Mouse (Mus musculus) limb, embryonic 13.5 days (tissue): ENCODE measurements around the gene Sfrp4. TPM values are rescaled to one million over a fixed set of nuclear protein-coding genes. Genes with fewer than 3 reads are reported as not detected.
A peak's percentile ranks its signal among the peaks of the same experiment; 100 is the strongest.

Experiments used
- ATAC-seq: fragments of 200-750 bp; cut with Nextera tagmentation; 2 replicates; pipeline ENCODE4 v1.8.0; 2017; ENCODE audit warnings: low read depth, moderate number of reproducible peaks, moderate TSS enrichment; ENCODE audit not compliant: low FRiP score
- H3K27ac ChIP-seq: fragments of 300-500 bp; sonication (generic); 2 replicates; pipeline ENCODE4 v1.5.1; 2015; ENCODE audit warnings: inconsistent platforms, mild to moderate bottlenecking, moderate library complexity
- H3K27me3 ChIP-seq: fragments of 300-500 bp; sonication (generic); 2 replicates; pipeline ENCODE4 v1.6.1; 2015; ENCODE audit warnings: mild to moderate bottlenecking, inconsistent platforms
- H3K36me3 ChIP-seq: fragments of 300-500 bp; sonication (generic); 2 replicates; pipeline ENCODE4 v1.6.1; 2015; ENCODE audit warnings: inconsistent platforms, mild to moderate bottlenecking, moderate library complexity
- H3K4me1 ChIP-seq: fragments of 300-500 bp; sonication (generic); 2 replicates; pipeline ENCODE4 v1.6.1; 2015; ENCODE audit warnings: inconsistent platforms
- H3K4me2 ChIP-seq: fragments of 300-500 bp; sonication (generic); replicated peaks from 2 replicates; pipeline ENCODE4 v1.6.1; 2015; ENCODE audit warnings: inconsistent platforms, mild to moderate bottlenecking, moderate library complexity
- H3K4me3 ChIP-seq: fragments of 300-500 bp; sonication (generic); 2 replicates; pipeline ENCODE4 v1.5.1; 2015; ENCODE audit warnings: moderate library complexity, mild to moderate bottlenecking, inconsistent platforms
- H3K9ac ChIP-seq: fragments of 300-500 bp; sonication (generic); 2 replicates; pipeline ENCODE4 v1.6.1; 2015; ENCODE audit warnings: mild to moderate bottlenecking, inconsistent platforms
- H3K9me3 ChIP-seq: fragments of 300-500 bp; sonication (generic); 2 replicates; pipeline ENCODE4 v1.6.1; 2016; ENCODE audit warnings: inconsistent platforms
- WGBS: fragments of 180-500 bp; shearing (Covaris S2); methylation state at CpG from one replicate; pipeline ENCODE4 v1.1.7; 2015; 5-methylcytosine and 5-hydroxymethylcytosine counted together
- polyA plus RNA-seq: library from polyadenylated mRNA; unstranded; fragments of >200 nt; fragmentation: Nextera tagmentation; extraction: Ambion mirVana; gene quantifications from 2 replicates; pipeline ENCODE4 v1.2.1, GENCODE M21; 2015

The Sfrp4 gene
- polyA plus RNA-seq, 1 experiment from 2014 or later: 1.3 TPM

DNA sequence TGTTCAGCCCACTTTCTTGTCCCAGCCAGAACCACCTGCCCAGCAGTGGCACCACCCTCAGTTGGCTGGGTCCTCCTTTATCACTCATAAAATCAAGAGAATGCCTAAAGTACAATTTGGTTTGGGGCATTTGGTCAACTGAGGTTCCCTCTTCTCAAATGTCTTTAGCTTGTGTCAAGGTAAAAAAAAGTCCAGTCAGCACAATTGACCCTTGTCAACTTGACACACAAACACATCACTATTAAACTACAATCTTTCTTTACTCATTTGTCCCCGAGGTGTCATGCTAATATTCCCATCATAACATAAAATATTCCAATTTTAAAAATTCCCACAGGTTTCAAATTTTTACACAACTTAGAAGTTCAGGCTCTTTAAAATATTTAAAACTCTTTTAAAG lies 8.6 kb upstream of the Sfrp4 start:
- Histone ChIP-seq H3K27ac (no peak overlapping the region), H3K4me2 (no peak overlapping the region), H3K4me3 (no peak overlapping the region), H3K36me3 (no peaks in the 10 kb centered on the region), H3K4me1 (no peaks in the 10 kb centered on the region), H3K9me3 (no peaks in the 10 kb centered on the region), H3K27me3 (no peaks in the 10 kb centered on the region), H3K9ac (no peak overlapping the region)
- WGBS: 77% methylated on average over 1 of the region's 1 CpGs
- no peak for ATAC-seq

- WGBS: 88% methylated on average over 4 of the region's 4 CpGs
Measured at GRCm38 (mm10) chr13:19618081-19618480, 4.8 kb upstream of the Sfrp4 start.

GRCm38 (mm10) chr13:19618841-19619215 lies 4.1 kb upstream of the Sfrp4 start:
- Histone ChIP-seq H3K9ac (peak overlapping the region; percentile 85), H3K4me1 (peaks cover 11% of the 10 kb centered on the region), H3K27ac (no peak overlapping the region), H3K27me3 (peaks cover 28% of the 10 kb centered on the region), H3K9me3 (no peaks in the 10 kb centered on the region), H3K36me3 (no peaks in the 10 kb centered on the region), H3K4me3 (peak overlapping the region; percentile 72), H3K4me2 (peak overlapping the region; percentile 99)
- ATAC-seq: peak; percentile 12; the same call in 1 of the 2 replicates
- 3% methylated on average over 5 of the region's 5 CpGs for WGBS

More at GRCm38 (mm10) chr13:19618081-19618480, 4.8 kb upstream of the Sfrp4 start:
- H3K4me3 ChIP-seq: no peak overlapping the region
- H3K36me3 ChIP-seq: no peaks in the 10 kb centered on the region
- H3K9ac ChIP-seq: no peak overlapping the region
- H3K27ac ChIP-seq: no peak overlapping the region
- peaks cover 20% of the 10 kb centered on the region for H3K27me3 ChIP-seq
- peaks cover 6% of the 10 kb centered on the region; the same call in 1 of the 2 replicates for H3K4me1 ChIP-seq
- no peaks in the 10 kb centered on the region for H3K9me3 ChIP-seq
- H3K4me2 ChIP-seq: no peak overlapping the region
- ATAC-seq: no peak

- Histone ChIP-seq H3K4me3 (peak within 1 kb of the TSS; percentile 72), H3K9me3 (no peaks in the 10 kb centered on the region), H3K27me3 (peaks cover 33% of the 10 kb centered on the region), H3K4me2 (peak within 1 kb of the TSS; percentile 99), H3K36me3 (no peaks in the 10 kb centered on the region), H3K4me1 (peaks cover 11% of the 10 kb centered on the region), H3K27ac (no peak within 1 kb of the TSS; the same call in 1 of the 2 replicates), H3K9ac (peak within 1 kb of the TSS; percentile 85)
- WGBS: under 1% methylated on average over 46 of the region's 46 CpGs
- ATAC-seq: peak; percentile 74
Measured at GRCm38 (mm10) chr13:19619216-19619927, 3.5 kb upstream of the Sfrp4 start, which contains the start of gene Epdr1. Gene Epdr1 (minus strand): TSS chr13:19619927.

DNA sequence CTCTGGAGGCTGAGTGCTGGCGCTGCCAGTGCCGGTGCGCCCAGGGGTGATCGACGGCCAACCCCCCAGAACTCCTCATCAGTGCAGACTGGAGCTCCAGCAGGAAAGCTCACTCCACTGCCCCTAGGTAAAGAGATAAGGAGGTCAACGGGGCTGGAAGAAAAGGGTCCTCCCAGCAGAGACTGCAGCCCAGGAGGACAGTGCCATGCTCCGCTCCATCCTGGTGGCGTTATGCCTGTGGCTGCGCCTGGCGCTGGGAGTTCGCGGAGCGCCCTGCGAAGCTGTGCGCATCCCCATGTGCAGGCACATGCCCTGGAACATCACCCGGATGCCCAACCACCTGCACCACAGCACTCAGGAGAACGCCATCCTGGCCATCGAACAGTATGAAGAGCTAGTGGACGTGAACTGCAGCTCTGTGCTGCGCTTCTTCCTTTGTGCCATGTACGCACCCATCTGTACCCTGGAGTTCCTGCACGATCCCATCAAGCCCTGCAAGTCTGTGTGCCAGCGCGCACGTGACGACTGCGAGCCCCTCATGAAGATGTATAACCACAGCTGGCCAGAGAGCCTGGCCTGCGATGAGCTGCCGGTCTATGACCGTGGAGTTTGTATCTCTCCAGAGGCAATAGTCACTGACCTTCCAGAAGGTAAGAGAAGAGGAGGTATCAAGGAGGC lies 463 bp downstream of the Sfrp4 start:
- H3K4me2 ChIP-seq: peak overlapping the region; percentile 89
- peaks cover 11% of the 10 kb centered on the region for H3K4me1 ChIP-seq
- H3K9ac ChIP-seq: peak overlapping the region; percentile 59
- H3K36me3 ChIP-seq: no peaks in the 10 kb centered on the region
- H3K9me3 ChIP-seq: no peaks in the 10 kb centered on the region
- peak overlapping the region; percentile 47 for H3K4me3 ChIP-seq
- WGBS: 22% methylated on average over 30 of the region's 30 CpGs
- peaks cover 43% of the 10 kb centered on the region for H3K27me3 ChIP-seq
- H3K27ac ChIP-seq: no peak overlapping the region
- peak; percentile 21; the same call in 1 of the 2 replicates for ATAC-seq

DNA sequence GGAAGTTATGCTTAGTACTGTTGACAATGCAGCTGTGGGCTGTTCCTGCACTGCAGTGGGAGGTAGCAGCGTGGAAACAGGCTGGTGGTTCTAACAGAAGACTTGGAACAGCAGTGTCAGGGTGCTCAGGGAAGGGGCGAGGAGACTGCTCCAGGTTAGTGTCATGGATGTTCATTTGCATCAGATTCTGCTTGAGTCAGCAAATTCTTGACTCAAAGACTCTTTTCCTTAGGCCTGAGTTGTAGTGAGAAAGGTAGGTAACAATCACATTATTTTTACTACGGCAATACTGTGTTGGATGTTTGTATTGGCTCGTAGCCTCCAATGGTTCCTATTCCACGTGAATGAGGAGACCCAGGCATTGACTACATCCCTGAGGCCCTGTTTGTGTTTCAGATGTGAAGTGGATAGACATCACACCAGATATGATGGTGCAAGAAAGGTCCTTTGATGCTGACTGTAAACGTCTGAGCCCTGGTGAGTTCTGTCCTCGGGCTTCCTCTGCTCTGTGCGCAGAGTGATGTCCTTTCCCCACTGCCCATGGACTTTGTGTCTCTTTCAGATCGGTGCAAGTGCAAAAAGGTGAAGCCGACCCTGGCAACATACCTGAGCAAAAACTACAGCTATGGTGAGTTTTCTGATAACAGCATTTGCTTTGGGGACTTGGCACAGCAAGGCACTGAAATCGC lies 1.9 kb downstream of the Sfrp4 start:
- H3K4me1 ChIP-seq: peaks cover 11% of the 10 kb centered on the region
- no peak overlapping the region for H3K4me3 ChIP-seq
- no peak for ATAC-seq
- H3K9me3 ChIP-seq: no peaks in the 10 kb centered on the region
- WGBS: 79% methylated on average over 11 of the region's 11 CpGs
- peaks cover 43% of the 10 kb centered on the region for H3K27me3 ChIP-seq
- H3K27ac ChIP-seq: no peak overlapping the region
- H3K36me3 ChIP-seq: no peaks in the 10 kb centered on the region
- no peak overlapping the region for H3K9ac ChIP-seq
- H3K4me2 ChIP-seq: no peak overlapping the region

- Histone ChIP-seq H3K9me3 (no peaks in the 10 kb centered on the region), H3K36me3 (no peaks in the 10 kb centered on the region), H3K9ac (no peak overlapping the region), H3K4me2 (no peak overlapping the region), H3K4me3 (no peak overlapping the region), H3K27ac (no peak overlapping the region), H3K27me3 (peaks cover 39% of the 10 kb centered on the region), H3K4me1 (peaks cover 11% of the 10 kb centered on the region)
- WGBS: 81% methylated on average over 1 of the region's 1 CpGs
- ATAC-seq: no peak
Measured at GRCm38 (mm10) chr13:19626473-19626872, 3.6 kb downstream of the Sfrp4 start.

DNA sequence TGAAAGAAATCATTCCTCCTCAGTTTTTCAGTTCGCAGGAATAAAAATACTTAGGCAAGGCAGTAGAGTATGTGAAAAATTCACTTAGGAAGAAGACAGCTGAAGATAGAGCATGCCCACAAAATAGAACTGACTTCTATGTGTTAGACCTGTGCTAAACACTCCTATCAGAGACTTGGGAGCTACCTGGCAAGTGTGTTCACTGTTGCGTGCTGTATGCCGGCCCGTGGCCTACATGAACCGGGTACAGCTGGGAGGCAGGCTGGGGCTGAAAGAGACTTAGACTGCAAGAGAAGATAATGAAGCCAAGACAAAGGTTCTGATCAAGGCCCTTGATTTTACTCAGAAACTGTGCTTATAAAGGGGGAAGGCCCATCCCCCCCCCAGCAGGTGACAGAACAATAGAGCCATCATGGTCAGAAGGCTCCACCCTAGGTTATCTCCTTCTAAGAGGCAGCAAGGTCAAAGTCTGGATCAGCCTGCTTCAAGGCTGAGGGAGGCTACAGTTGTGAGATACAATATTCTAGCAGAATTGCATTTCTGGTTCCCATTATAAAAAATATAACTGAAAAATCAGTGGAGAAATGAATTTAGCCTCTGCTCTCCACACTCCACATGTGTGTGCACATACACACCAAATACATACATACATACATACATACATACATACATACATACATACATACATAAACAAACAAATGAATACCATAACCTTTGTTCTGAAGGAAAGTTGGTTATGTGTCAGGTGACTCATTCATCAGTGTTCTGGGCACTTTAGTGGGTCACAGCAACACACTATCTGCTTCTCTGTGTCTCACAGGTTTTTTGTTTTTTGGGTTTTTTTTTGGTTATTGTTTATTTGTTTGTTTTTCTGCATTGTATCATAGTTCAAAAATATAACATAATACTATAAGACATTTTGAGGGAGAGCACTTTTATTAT lies 8.1 kb downstream of the Sfrp4 start:
- WGBS: 98% methylated on average over 5 of the region's 5 CpGs
- ATAC-seq: no peak
- no peak overlapping the region for H3K9ac ChIP-seq

GRCm38 (mm10) chr13:19636131-19636530 lies 13.2 kb downstream of the Sfrp4 start:
- no peaks in the 10 kb centered on the region for H3K4me1 ChIP-seq
- no peaks in the 10 kb centered on the region for H3K36me3 ChIP-seq
- no peak for ATAC-seq
- H3K27me3 ChIP-seq: no peaks in the 10 kb centered on the region
- no peak overlapping the region for H3K9ac ChIP-seq
- no peaks in the 10 kb centered on the region for H3K9me3 ChIP-seq
- H3K4me2 ChIP-seq: no peak overlapping the region
- no peak overlapping the region for H3K4me3 ChIP-seq
- H3K27ac ChIP-seq: no peak overlapping the region
- WGBS: 77% methylated on average over 4 of the region's 4 CpGs

More for the DNA sequence above, 8.1 kb downstream of the Sfrp4 start:
- Histone ChIP-seq H3K36me3 (no peaks in the 10 kb centered on the region), H3K27me3 (no peaks in the 10 kb centered on the region), H3K4me3 (no peak overlapping the region), H3K27ac (no peak overlapping the region), H3K4me1 (no peaks in the 10 kb centered on the region), H3K9me3 (no peaks in the 10 kb centered on the region), H3K4me2 (no peak overlapping the region)

- Histone ChIP-seq H3K4me3 (no peak overlapping the region), H3K9me3 (no peaks in the 10 kb centered on the region), H3K27me3 (no peaks in the 10 kb centered on the region), H3K4me1 (no peaks in the 10 kb centered on the region), H3K9ac (no peak overlapping the region), H3K4me2 (no peak overlapping the region), H3K36me3 (no peaks in the 10 kb centered on the region), H3K27ac (no peak overlapping the region)
- 81% methylated on average over 2 of the region's 2 CpGs for WGBS
- no peak for ATAC-seq
Measured at GRCm38 (mm10) chr13:19640203-19640851, 17.4 kb downstream of the Sfrp4 start.

- ATAC-seq: no peak
- WGBS: 17% methylated on average over 1 of the region's 1 CpGs
Measured at GRCm38 (mm10) chr13:19643519-19643918, 20.6 kb downstream of the Sfrp4 start.

More at GRCm38 (mm10) chr13:19643519-19643918, 20.6 kb downstream of the Sfrp4 start:
- no peaks in the 10 kb centered on the region for H3K9me3 ChIP-seq
- no peak overlapping the region for H3K4me2 ChIP-seq
- H3K27ac ChIP-seq: no peak overlapping the region
- H3K9ac ChIP-seq: no peak overlapping the region
- no peak overlapping the region for H3K4me3 ChIP-seq
- H3K36me3 ChIP-seq: no peaks in the 10 kb centered on the region
- no peaks in the 10 kb centered on the region for H3K27me3 ChIP-seq
- H3K4me1 ChIP-seq: no peaks in the 10 kb centered on the region
